Mouse (Mus musculus) monocyte, adult 59 days (primary cell): ENCODE results near the gene Vmn2r79. TPM values are rescaled to one million over a fixed set of nuclear protein-coding genes. Genes with fewer than 3 reads are reported as not detected.

Source experiments
- total RNA-seq, 2 experiments: library from RNA; stranded (reverse); gene quantifications; one replicate each; pipeline ENCODE4 v1.2.4; 2023

The Vmn2r79 gene
- total RNA-seq = not detected

GRCm38 (mm10) chr7:86995815-86996214 lies at the start of gene Vmn2r79:
TSS of gene Vmn2r79 (plus strand) at chr7:86996115.

Other genes with a start within 250 kb of the Vmn2r79 start
- not detected for gene Folh1, start 220.2 kb upstream of the Vmn2r79 start, total RNA-seq
- gene Vmn2r77, start 201.1 kb upstream of the Vmn2r79 start, total RNA-seq = not detected
- not detected for gene Vmn2r78, start 81.0 kb upstream of the Vmn2r79 start, total RNA-seq
- not detected for gene Nox4, start 250.0 kb downstream of the Vmn2r79 start, total RNA-seq